Mouse (Mus musculus) heart, adult 11 months (tissue): Measurements from ENCODE around the gene Ano9.

Source experiments
- DNase-seq: peaks from one replicate; pipeline ENCODE4 v3.0.0; 2022

Ano9 gene

DNA sequence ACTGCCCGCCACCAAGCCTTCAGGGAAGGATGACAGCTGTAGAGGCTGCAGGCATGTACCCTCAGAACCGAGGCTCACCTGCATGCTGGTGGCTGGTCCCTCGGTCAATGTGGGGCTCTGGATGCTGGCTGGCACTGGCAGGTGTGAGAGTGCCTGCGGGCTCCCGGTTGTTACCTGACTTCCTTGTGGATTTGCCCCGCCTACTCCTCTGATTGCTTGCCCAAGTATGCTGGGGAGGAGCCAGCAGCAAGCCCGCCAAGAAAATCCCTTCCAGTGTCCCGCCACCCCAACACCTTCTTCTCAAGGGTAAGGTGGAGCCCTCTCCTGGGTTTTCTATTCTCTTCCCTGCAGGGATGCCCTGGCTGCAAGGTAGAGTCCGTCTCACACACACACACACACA lies at the start of gene Ano9:
Gene Ano9 (minus strand): TSS at position 171 of the 400 bp plus-strand sequence.
- peak; percentile 76 for DNase-seq

DNA sequence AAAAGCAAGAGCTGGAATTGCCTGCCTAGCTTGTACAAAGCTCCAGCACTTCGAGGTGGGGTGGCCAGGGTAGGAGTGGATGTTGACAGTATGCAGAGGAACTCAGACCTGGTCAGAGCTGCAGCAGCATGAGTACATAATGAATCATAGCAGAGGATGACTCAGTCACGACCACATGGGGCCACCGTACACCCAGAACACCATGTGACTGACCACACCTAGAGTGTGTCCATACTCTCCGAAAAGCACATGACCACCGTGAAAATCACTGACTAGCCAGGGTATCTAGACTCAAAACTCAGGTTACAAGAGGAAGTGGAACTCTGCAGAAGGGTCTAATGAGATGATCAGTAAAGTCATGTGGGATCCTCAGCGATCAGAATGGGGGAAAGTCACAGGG lies 47.2 kb upstream of the Ano9 start:
- peak; percentile 92 for DNase-seq

DNA sequence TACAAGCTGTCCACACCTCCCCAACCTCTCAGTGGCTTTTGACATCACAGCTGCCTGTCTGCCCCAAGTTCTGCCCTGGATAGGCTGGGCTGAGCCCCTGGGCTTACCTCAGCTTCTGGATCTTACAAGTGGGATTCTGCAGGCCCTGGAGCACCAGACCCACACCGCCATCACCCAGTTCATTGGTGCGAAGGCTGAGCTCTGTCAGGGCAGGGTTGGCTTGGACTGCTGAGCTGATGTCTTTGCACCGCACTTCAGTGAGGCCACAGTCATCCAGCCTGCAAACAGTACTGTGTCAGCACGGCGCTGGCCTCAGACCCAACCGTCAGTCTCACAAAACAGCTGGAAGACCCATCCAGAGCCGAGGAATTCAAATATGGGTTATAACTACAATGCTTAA lies 46.8 kb upstream of the Ano9 start:
- peak; percentile 91 for DNase-seq

DNA sequence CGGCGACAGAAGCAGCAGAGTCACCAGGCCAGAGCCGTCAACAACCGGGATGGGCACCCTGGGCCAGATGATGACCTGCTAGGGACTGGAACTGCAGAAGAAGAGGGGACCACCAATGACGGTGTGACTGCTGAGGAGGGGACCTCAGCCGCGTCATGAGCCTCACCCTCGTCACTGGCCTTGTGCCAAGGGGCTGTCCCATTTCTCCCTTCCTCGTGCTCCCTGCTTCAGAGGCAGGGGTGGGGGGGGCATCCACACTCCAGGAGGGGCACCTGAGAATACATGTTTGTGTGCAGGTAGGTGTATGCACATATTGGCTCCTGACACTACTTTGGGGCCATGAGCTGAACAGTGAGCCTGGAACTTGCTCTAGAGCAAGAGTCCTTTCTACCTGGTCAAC lies 37.8 kb upstream of the Ano9 start:
- DNase-seq = peak; percentile 87

DNA sequence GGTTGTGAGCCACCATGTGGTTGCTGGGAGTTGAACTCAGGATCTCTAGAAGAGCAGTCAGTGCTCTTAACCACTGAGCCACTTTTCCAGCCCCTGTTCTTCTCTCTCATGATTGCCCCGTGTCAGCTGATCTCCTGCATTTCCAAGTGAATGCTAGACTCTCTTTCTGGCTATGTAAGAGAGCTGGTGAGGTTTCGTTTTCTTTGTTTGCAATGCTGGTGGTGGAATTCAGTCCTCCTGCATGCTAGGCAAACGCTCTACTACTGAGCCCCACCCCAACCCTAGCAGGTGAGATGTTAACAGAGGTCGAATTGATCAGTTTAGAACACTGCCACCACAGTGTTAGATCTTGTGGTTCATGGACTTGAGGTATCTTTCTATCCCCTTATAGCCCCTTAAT lies 31.0 kb upstream of the Ano9 start:
- no peak for DNase-seq

DNA sequence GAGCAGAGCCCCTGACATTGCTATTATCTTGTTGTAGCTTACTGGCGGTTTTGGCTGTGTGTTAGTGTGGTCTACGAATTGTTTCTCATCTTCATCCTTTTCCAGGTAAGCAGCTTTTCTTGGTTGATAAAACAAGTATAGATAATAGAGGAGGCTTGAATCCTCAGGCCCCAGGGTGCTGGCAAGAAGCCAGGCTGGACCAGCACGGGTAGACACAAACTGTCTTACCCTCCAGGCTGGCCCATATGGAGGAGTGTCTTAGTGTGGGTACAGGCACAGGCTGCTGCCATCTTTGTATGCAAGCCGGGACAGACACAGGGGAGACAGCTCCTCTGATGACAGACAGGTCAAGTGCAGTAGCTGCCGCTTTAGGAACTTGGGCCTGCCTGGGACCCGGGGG lies 29.4 kb upstream of the Ano9 start:
- DNase-seq = no peak

DNA sequence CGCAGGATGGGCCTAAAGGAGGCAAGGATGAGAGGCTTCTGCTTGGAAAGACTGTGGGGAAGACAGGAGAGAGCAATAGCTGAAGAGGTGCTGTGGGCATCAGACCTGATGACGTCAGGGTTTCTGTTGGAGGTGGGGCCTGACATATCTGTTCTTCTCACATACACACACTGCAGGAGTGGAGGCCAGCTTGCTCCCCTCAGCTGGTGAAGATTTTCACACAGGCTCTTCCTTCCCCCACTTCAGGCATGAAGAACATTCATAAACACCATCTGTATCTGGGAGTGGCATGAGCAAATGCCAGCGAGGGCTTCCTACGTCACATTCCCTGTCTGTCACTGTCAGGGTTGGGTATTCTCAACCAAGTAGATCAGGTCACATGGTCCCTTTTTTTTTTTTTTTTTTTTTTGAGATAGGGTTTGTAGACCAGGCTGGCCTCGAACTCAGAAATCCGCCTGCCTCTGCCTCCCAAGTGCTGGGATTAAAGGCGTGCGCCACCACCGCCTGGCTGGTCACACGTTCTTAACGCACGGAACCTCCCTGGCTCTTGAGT lies 28.5 kb upstream of the Ano9 start:
- DNase-seq = no peak

DNA sequence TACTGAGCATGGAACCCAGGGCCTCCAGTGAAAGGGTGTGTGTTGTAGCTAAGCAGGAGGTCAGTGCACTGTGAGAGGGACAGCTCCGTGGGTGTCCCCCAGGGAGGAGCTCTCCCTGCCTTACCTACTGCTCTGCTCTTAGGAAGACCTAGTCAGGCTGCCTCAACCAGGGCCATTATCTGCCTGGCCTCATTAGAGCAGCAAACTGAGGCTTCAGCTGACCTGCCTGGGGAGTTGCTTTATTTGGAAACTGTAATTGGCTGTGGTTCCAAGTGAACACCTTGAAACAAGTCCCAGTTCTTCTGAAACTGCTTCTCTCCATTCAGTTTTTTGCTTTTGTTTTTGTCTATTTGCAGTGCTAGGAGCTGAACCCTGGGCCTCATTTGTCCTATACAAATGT lies 27.8 kb upstream of the Ano9 start:
- no peak for DNase-seq

DNA sequence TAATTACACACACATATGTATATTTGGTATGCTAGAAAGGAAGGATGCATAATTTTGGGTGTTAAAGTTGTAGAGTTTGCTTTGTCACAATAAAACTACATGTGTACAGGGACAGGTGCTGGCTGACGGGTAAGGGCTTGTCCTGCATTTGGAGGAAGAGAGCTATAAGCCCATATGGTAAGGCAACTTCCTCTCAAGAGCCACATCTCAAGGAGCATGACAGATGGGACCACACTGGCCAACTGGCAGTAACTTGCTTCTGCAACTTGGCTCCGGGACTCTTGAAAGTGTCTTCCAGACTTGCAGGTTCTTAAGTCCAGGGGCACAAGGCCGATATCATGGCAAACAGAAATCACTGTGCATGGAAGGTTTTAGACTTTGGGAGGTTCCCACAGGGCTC lies 27.0 kb upstream of the Ano9 start:
- DNase-seq = no peak

DNA sequence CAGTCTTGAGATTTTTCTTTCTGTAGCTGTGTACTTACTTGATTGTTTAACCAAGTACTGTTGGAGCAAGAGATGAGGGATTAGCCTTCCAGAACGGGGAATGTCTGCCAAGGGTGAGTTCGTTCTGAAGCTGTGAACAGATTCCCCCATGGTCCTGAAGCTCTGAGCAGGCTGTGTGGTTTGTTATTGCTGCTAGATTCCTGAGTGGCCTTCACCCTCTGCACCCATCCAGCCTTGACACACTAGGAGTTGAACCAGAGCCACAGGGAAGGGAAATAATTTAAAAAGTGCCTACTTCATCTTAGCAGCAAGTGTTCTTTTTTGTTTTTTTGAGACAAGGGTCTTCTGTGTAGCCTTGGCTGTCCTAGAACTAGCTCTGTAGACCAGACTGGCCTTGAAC lies 26.3 kb upstream of the Ano9 start:
- no peak for DNase-seq

DNA sequence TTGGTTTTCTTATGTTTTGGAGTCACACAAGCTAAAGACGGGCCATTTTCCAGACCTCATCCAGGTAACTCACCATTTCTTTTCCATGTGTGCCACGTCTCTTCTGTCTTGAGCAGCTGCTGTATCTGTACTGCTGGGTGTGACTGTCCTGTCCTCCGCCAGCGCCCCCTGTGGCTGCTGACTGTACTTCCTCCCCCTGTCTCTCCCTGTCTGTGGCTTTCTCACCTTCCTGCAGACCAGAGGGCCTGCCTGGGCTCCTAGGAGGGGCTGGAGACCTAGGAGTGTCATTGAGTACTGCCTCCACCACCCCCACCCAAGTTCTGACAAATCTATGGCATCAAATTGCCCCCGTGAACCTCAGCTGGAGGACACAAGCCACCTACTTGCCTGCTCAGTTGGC lies 25.5 kb upstream of the Ano9 start:
- DNase-seq = no peak

DNA sequence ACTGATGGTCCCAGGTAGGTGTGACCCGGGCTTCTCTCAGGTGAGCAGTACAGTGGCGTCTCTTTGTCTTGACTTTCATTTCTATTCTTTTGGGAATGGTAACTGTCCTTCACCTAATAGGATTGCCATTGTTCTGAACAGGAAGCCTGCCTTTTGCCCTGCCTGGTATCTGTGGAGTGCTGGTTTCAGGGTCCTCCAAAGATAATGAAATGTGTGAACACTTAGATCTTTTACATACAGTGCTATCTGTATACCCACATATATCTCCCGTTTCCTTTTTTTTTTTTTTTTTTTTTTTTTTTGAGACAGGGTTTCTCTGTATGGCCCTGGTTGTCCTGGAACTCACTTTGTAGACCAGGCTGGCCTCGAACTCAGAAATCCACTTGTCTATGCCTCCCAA lies 23.7 kb upstream of the Ano9 start:
- DNase-seq = no peak

DNA sequence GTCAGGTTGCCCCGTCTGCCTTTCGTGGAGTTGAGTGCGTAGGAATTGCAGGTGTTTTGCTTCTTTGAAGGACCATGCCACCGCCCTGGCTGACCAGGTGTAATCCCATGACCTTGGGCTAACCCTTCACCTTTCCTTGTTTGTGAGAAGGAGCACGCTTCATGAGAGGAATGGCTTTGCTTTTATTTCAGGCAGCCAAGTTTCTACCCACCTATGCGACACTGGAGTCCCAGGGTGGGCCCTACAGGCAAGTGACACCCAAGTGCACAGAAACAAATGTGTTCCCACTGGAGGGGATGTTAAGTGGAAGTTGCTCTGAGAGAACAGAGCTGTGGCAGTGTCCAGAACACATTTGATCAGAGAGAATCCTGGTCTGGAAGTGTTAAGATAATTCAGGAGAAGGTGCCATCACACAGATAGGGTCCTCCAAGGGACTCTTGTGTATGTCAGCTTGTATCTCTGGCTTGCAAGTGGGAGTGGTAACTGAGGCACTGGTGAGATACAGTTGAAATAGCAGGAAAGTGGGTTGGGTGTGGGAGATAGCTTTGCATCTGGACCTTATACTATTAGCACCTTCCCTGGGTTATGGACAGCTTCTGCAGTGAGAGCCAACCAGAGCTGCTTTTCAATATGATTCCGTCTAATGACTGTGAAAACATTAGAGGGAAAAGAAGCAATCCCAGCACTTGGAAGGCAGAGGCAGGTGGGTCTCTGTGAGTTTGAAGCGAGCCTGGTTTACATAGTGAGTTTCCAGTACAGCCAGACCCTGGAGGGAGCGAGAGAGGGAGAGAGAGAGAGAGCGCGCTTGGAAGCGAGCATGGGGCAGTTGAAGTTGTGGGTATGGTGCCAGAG lies 14.5 kb upstream of the Ano9 start:
- no peak for DNase-seq

DNA sequence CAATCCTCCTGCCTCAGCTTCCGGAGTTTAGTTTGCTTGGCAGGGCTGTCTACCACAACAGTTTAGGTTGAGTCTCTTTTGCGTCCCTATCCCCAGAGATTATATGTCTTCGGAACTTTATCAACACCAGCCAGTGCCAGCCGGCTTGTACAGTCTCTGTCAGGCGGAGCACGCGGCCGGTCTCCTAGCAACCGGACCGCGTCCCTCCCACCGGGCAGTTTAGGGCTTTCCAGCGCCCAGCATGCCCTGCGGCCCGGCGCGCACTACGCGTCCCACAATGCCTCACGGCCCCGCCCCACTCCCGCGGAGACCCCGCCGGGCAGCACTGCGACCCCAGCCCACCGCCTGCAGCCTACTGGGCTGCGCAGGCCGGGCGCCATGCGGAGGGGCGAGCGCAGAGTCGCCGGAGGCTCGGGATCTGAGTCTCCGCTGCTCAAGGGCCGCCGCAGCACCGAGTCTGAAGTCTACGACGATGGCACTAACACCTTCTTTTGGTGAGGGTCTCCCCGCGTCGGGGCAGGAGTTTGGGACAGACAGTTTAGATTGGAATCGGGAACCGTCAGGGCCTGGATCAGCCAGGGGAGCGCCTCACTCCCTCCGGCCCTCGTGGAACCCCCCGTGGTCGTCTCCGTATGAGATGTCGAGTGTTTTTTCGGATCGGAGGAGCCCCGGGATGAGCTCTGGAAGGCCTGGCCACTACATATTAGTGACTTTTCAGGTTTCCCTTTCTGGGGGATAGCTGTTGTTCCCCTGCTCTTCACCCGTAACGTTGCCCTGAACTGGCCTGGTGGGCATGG lies 13.6 kb upstream of the Ano9 start:
- DNase-seq = peak; percentile 99

DNA sequence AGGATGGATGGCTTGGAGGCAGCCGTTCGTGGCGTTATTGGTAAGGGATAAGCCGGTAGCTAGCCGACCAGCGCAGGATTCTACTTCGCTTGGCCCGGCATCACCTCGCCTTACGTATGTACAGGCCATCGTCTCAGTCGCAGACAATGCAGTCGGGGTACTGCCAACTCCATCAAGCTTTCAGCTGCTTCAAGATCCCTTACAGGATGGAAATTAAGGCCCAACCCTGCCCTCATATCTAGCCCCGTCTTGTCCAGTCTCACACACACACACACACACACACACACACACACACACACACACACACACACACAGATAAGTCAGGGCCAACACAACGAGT lies 5.9 kb upstream of the Ano9 start:
- DNase-seq = no peak

DNA sequence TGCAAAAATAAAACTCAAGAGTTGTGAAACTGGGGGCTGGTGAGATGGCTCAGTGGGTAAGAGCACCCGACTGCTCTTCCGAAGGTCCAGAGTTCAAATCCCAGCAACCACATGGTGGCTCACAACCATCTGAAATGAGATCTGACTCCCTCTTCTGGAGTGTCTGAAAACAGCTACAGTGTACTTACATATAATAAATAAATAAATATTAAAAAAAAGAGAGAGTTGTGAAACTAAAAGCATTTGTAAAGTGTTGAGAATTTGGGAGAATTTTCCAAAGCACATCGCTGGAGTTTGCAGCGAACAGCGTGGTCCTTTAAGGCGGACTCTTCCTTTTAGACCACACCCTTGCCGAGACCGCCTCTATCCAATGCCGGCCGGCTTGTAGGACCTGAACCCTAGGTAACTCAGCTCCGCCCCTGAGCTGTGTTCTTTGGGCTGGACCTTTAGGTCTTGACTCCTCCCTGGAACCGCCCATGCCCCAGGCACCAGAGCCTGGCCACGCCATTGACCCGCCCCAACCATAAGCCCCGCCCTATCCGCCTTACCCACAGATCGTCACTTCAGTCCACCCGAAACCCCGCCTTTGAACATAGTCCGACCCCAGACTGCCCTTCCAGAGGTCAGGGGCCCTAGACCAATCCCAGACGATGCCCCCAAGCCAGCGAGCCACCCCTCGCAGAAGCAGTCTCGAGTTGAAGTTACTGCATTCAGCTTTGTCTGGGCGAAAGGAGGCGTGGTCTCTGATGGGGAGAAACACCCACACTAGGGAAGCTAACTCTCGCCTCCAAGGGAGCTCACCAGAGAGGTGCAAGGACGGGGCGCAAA lies 5.3 kb upstream of the Ano9 start:
- DNase-seq = peak; percentile 100

DNA sequence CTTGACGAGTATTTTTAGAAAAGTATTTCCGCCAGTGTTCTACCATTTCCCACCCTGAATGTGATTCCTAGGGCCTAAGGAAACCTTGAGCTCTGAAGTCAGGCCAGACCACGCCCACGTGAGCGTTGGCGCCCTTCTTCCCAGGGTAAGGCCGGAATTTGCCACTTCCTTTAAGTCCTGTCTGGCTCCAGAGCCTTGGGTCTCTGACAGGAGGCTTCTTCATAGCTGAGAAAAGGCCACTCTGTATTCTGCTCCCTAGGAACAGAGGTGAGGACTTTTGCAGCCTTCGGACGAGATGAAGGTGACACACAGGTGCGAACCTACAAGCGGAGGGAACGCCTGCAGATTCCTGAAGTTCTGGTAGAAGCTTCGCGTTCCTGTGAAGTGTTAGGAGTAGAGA lies 4.6 kb upstream of the Ano9 start, which contains the start of gene Ptdss2:
Gene Ptdss2 (plus strand): TSS at position 138 of the 400 bp plus-strand sequence.
- DNase-seq = peak; percentile 97

DNA sequence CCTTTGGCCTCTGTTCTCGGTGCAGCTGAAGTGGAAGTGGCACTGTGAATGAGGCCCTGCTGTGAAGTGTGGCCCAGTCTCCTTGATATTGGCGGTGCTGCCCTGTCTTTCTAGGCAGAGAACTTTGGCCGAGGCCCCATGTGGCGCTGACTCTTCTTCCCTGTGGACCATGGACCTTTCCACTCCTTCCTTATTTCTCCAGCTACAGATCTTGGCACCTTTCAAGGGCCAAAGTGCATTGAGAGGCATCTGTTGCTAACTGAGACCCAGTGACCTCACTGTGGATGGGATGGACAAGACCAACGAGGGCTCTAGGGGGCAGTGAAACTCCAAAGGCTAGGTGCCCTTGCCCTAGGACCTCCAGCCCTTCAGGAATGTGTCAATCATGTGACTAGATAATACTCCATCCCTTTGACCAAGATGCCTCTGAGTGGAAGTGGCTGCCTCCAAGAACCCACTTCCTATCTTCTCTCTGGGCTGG lies 3.5 kb upstream of the Ano9 start:
- DNase-seq = peak; percentile 92

DNA sequence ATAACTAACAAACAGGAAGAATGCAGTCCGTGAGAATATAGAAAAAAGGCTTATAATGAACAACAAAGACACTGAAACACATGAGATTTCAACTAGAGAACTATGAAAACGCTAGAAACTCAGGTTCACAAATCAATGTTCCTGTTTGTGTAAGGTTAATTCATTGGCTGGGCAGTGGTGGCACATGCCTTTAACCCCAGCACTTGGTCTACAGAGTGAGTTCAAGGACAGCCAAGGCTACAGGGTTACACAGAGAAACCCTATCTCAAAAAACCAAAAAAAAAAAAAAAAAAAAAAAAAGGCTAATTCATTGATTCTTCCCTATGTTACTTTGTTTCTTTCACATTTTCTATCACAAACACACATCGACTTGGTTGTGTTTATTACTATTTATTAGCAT lies 3.0 kb upstream of the Ano9 start:
- no peak for DNase-seq

DNA sequence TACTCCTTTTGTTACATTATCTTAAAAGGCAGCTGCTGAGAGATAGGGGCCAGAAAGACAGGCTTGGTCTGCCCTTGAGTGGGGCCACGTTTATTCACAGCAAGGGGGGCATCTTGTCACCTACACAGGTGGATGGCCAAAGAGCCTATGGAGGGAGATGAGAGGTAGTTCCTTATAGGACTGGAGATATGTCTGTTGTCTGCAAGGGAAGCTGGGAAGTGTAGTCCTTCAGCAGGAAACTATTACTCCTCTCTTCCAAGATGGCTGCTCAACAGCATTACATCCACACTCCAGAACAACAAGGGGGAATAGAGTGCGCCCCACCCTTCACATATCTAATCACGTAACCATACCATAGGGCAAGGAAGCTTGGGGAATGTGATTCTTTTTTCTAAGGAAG lies 1.9 kb upstream of the Ano9 start:
- DNase-seq = no peak

DNA sequence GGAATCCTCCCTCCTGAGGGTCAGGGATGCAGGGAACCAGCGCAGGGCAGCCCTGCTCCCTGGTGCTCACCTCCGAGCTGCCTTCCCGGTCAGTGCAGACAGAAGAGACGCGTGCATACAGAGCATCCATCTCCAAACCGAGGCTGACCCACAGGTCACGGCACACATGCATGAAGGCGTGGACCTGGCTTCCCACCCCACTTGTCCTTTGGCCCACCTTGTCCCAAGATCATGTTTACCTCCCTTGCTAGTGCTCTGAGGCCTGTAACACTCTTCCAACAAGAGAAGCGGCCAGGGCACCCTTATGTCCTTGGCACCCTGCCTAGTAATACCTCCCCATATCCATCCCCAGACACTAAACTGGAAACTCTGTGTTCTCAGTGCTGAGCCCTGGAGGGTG lies 1.7 kb downstream of the Ano9 start:
- DNase-seq = peak; percentile 68

DNA sequence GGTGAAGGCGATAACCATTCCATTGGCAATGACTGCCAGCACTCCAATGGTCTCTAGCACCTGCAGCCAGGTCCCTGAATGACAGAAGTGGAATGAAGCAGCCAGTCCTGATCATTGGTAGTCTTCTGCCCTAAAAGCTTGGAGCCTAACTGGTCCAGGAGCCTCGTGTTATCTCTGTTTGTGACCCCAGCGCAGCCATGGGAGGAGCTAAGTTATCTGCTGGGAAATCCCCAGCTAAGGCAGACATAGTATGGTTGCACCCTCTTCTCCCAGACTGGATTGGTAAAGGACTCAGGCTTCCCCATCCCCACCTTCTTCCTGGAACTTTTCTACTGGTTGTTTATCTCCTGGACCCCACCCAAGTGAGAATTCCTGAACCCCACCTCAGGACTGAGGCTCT lies 14.4 kb downstream of the Ano9 start:
- no peak for DNase-seq
